8 mouse cellular contexts compared by ENCODE assay signal in the genomic region with DNA sequence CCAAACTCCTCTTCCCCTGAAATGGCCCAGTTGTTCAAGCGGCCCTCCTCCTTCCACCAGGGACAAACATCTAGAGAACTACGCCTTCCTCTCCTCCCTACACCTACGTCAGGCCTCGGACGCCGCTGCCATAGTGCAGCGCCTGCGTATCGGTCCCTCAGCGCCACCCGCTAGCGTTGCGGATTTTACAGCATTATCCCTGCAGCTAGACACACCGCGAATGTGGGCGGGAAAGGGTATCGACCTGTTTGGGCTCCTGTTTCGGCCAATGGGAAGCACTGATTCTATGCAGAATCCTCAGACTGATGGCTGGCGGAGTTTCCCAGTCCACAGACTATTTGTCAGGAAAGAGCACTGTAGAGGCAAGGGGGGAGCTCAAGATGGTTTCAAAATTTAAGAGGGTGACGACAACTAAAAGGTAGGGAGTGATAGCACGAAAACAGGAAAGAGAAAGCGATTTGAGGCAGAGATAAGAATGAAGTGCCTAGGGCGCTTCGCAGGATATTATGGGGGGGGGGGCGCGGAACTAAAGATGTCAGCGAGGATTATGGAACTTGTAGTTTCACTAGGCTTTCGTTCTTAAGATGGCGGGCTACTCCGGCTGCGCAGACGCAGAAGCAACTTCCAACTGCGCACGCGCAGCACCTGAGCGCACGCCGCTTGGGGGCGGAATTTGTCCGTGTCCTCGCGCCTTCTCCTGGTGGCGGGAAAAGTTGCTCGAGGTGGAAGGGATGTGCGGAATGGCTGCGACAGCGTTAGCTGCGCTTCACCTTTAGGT. TPM values are rescaled to one million over a fixed set of nuclear protein-coding genes. Genes with fewer than 3 reads are reported as not detected.
DNase-seq lines count a peak whose midpoint lies in the region; ATAC-seq and TF ChIP-seq lines count a peak whose summit lies in the region.

TSS of gene Mepce (minus strand) at position 505 of the 778 bp plus-strand sequence.
TSS of gene Zcwpw1 (plus strand) at position 648 of the 778 bp plus-strand sequence.

- H3K9ac ChIP-seq in embryonic facial prominence, embryonic 15.5 days = peak within 1 kb of the TSS; percentile 83
- H3K9ac ChIP-seq in kidney, embryonic 14.5 days (ENCODE audit: low read depth, low read length) = peak within 1 kb of the TSS; percentile 97; the same call in 1 of the 2 replicates
- H3K9ac ChIP-seq in limb, embryonic 15.5 days = peak within 1 kb of the TSS; percentile 62

- H3K27ac ChIP-seq in bone marrow, adult 2 months (ENCODE audit: control insufficient read depth, insufficient read depth, low read depth, low read length, poor library complexity) = peak within 1 kb of the TSS; percentile 94
- peak within 1 kb of the TSS; percentile 100 for H3K27ac ChIP-seq in embryonic facial prominence, embryonic 15.5 days (replicated peaks)
- peak within 1 kb of the TSS; percentile 95 for H3K27ac ChIP-seq in kidney, embryonic 14.5 days (ENCODE audit: low read depth, low read length)
- H3K27ac ChIP-seq in limb, embryonic 15.5 days = peak within 1 kb of the TSS; percentile 100

- H3K4me1 ChIP-seq in bone marrow, adult 2 months (ENCODE audit: control insufficient read depth, insufficient read depth, low read length) = peaks cover 8% of the 10 kb centered on the region
- peaks cover 34% of the 10 kb centered on the region for H3K4me1 ChIP-seq in embryonic facial prominence, embryonic 15.5 days
- peaks cover 25% of the 10 kb centered on the region for H3K4me1 ChIP-seq in kidney, embryonic 14.5 days (ENCODE audit: control insufficient read depth, insufficient read depth, low read length)
- H3K4me1 ChIP-seq in limb, embryonic 15.5 days = peaks cover 35% of the 10 kb centered on the region

- TF ChIP-seq CTCF in bone marrow, adult 2 months (IDR thresholded peaks at IDR 0.05; ENCODE audit: control insufficient read depth, insufficient read depth, low read length) = peak; percentile 72

- H3K27me3 ChIP-seq in embryonic facial prominence, embryonic 15.5 days = no peaks in the 10 kb centered on the region
- H3K27me3 ChIP-seq in kidney, embryonic 14.5 days (ENCODE audit: control insufficient read depth, insufficient read depth, low read length) = no peaks in the 10 kb centered on the region
- H3K27me3 ChIP-seq in limb, embryonic 15.5 days = no peaks in the 10 kb centered on the region

- peak within 1 kb of the TSS; percentile 80 for H3K4me2 ChIP-seq in embryonic facial prominence, embryonic 15.5 days (replicated peaks)
- H3K4me2 ChIP-seq in kidney, embryonic 14.5 days (replicated peaks; ENCODE audit: low read depth, low read length) = peak within 1 kb of the TSS; percentile 77
- peak within 1 kb of the TSS; percentile 90 for H3K4me2 ChIP-seq in limb, embryonic 15.5 days

- peak; percentile 41 for ATAC-seq in embryonic facial prominence, embryonic 15.5 days (ENCODE audit: insufficient number of reproducible peaks, low FRiP score, low TSS enrichment, low read depth)
- ATAC-seq in kidney, embryonic 14.5 days (ENCODE audit: low FRiP score, low TSS enrichment) = peak; percentile 65
- ATAC-seq in limb, embryonic 15.5 days (ENCODE audit: insufficient number of reproducible peaks, low FRiP score, low TSS enrichment, low read depth) = peak; percentile 49

- H3K4me3 ChIP-seq in bone marrow, adult 2 months (replicated peaks; ENCODE audit: control insufficient read depth, low read depth, low read length) = peak within 1 kb of the TSS; percentile 79
- H3K4me3 ChIP-seq in embryonic facial prominence, embryonic 15.5 days (replicated peaks) = peak within 1 kb of the TSS; percentile 69
- H3K4me3 ChIP-seq in kidney, embryonic 14.5 days (ENCODE audit: low read length) = peak within 1 kb of the TSS; percentile 87
- peak within 1 kb of the TSS; percentile 70 for H3K4me3 ChIP-seq in limb, embryonic 15.5 days

- DNase-seq in 416B (ENCODE audit: low read depth) = peak; percentile 98
- peak; percentile 88 to 95 for DNase-seq in heart, adult 9 months (ENCODE audit: low spot score in 2 of 2)
- peak; percentile 90 for DNase-seq in monocyte, adult 2 months (ENCODE audit: low read depth in 1 of 2, low spot score in 2 of 2)
- peak; percentile 91 to 93 for DNase-seq in spleen, postnatal 36 days (ENCODE audit: low spot score in 2 of 2)

- H3K9me3 ChIP-seq in embryonic facial prominence, embryonic 15.5 days (replicated peaks) = no peaks in the 10 kb centered on the region
- H3K9me3 ChIP-seq in kidney, embryonic 14.5 days (ENCODE audit: control insufficient read depth, low read length) = no peaks in the 10 kb centered on the region
- H3K9me3 ChIP-seq in limb, embryonic 15.5 days = no peaks in the 10 kb centered on the region

- WGBS in bone marrow, adult 2 months = under 1% methylated on average over 48 of the region's 48 CpGs
- under 1% methylated on average over 48 of the region's 48 CpGs for WGBS in embryonic facial prominence, embryonic 15.5 days
- under 1% methylated on average over 47 of the region's 48 CpGs for WGBS in kidney, embryonic 14.5 days
- under 1% methylated on average over 47 of the region's 48 CpGs for WGBS in limb, embryonic 15.5 days

- TF ChIP-seq POLR2A in bone marrow, adult 2 months (IDR thresholded peaks at IDR 0.05; ENCODE audit: borderline replicate concordance, control insufficient read depth, low read depth, low read length) = peak; percentile 84; the same call in 1 of the 2 replicates

- peaks cover 17% of the 10 kb centered on the region for H3K36me3 ChIP-seq in embryonic facial prominence, embryonic 15.5 days
- peaks cover 26% of the 10 kb centered on the region for H3K36me3 ChIP-seq in kidney, embryonic 14.5 days (ENCODE audit: control insufficient read depth, insufficient read depth, low read length)
- peaks cover 21% of the 10 kb centered on the region for H3K36me3 ChIP-seq in limb, embryonic 15.5 days

RNA-seq across cellular contexts. Expression of gene Mepce, which starts in this region (rescaled TPM):
- polyA plus RNA-seq in bone marrow, adult 2 months (2011; ENCODE audit: insufficient read depth, insufficient read length, low replicate concordance, missing spikeins) = 25.6 and 45.6 TPM in 2 replicates
- polyA plus RNA-seq in embryonic facial prominence, embryonic 15.5 days (2015; fragmentation: Nextera tagmentation; extraction: Ambion mirVana) = 12.4 and 13.7 TPM in 2 replicates
- 11.8 and 16.4 TPM in 2 replicates for polyA plus RNA-seq in kidney, embryonic 14.5 days (2014; fragmentation: Nextera tagmentation; extraction: Ambion mirVana)
- polyA plus RNA-seq in limb, embryonic 15.5 days (2015; fragmentation: Nextera tagmentation; extraction: Ambion mirVana) = 8.7 and 9.2 TPM in 2 replicates

RNA-seq across cellular contexts. Expression of gene Zcwpw1, which starts in this region (rescaled TPM):
- 9.5 and 18.7 TPM in 2 replicates for polyA plus RNA-seq in bone marrow, adult 2 months (2011; ENCODE audit: insufficient read depth, insufficient read length, low replicate concordance, missing spikeins)
- 22.4 and 26.1 TPM in 2 replicates for polyA plus RNA-seq in embryonic facial prominence, embryonic 15.5 days (2015; fragmentation: Nextera tagmentation; extraction: Ambion mirVana)
- polyA plus RNA-seq in kidney, embryonic 14.5 days (2014; fragmentation: Nextera tagmentation; extraction: Ambion mirVana) = 21.8 and 27.4 TPM in 2 replicates
- polyA plus RNA-seq in limb, embryonic 15.5 days (2015; fragmentation: Nextera tagmentation; extraction: Ambion mirVana) = 19.7 and 24.4 TPM in 2 replicates

Comparison
In these comparisons a context has a peak if more than half of its experiments do, and no peak if none do; other contexts are left out.
1. Peak in every context shown above with its lines: DNase-seq, ATAC-seq, H3K4me3 ChIP-seq and H3K27ac ChIP-seq.